Mouse (Mus musculus): Measurements from ENCODE around the gene Gm28043.
"Not testable (repeated sequence)": the region's sequence is repeated elsewhere in the genome, so short reads cannot be mapped to it uniquely, and the experiment has no call there.

The Gm28043 gene

GRCm38 (mm10) chr17:29614115-29615023, at the start of gene Gm28043, which contains the start of gene Rnf8:
TSS of gene Gm28043 (plus strand) at chr17:29614876.
TSS of gene Rnf8 (plus strand) at chr17:29614790.
- peak; percentile 95 for DNase-seq

- DNase-seq: peak; percentile 33
Measured at GRCm38 (mm10) chr17:29565521-29565920, 49.2 kb upstream of the Gm28043 start.

GRCm38 (mm10) chr17:29568435-29568834, 46.2 kb upstream of the Gm28043 start:
- no peak for DNase-seq

GRCm38 (mm10) chr17:29569831-29570230, 44.8 kb upstream of the Gm28043 start:
- no peak for DNase-seq

GRCm38 (mm10) chr17:29579579-29580126, 35.0 kb upstream of the Gm28043 start:
- no peak for DNase-seq

GRCm38 (mm10) chr17:29583569-29583968, 31.1 kb upstream of the Gm28043 start:
- DNase-seq: no peak

GRCm38 (mm10) chr17:29584306-29584705, 30.4 kb upstream of the Gm28043 start:
- DNase-seq: peak; percentile 64

GRCm38 (mm10) chr17:29584737-29585136, 29.9 kb upstream of the Gm28043 start:
- DNase-seq: no peak

GRCm38 (mm10) chr17:29585446-29585845, 29.2 kb upstream of the Gm28043 start:
- peak; percentile 59 for DNase-seq

GRCm38 (mm10) chr17:29586921-29587320, 27.8 kb upstream of the Gm28043 start:
- DNase-seq: no peak

GRCm38 (mm10) chr17:29589221-29589898, 25.3 kb upstream of the Gm28043 start:
- DNase-seq: no peak

GRCm38 (mm10) chr17:29595891-29596770, 18.5 kb upstream of the Gm28043 start:
- DNase-seq: no peak

GRCm38 (mm10) chr17:29596771-29597132, 17.9 kb upstream of the Gm28043 start:
- DNase-seq: no peak

- DNase-seq: no peak
Measured at GRCm38 (mm10) chr17:29599051-29599450, 15.6 kb upstream of the Gm28043 start.

GRCm38 (mm10) chr17:29599537-29599936, 15.1 kb upstream of the Gm28043 start:
- DNase-seq: no peak

GRCm38 (mm10) chr17:29601391-29601790, 13.3 kb upstream of the Gm28043 start:
- no peak for DNase-seq

- peak; percentile 62 for DNase-seq
Measured at GRCm38 (mm10) chr17:29603283-29603682, 11.4 kb upstream of the Gm28043 start.

GRCm38 (mm10) chr17:29613453-29613852, 1.2 kb upstream of the Gm28043 start:
- DNase-seq: not testable (repeated sequence)

GRCm38 (mm10) chr17:29615024-29615551, 412 bp downstream of the Gm28043 start:
- DNase-seq: no peak

GRCm38 (mm10) chr17:29615616-29616015, 940 bp downstream of the Gm28043 start:
- no peak for DNase-seq

GRCm38 (mm10) chr17:29619231-29619630, 4.6 kb downstream of the Gm28043 start:
- no peak for DNase-seq

- DNase-seq: no peak
Measured at GRCm38 (mm10) chr17:29623488-29623887, 8.8 kb downstream of the Gm28043 start.

Data from thymus, postnatal 25 days (tissue).